Mouse (Mus musculus) neural tube, embryonic 14.5 days (tissue): ENCODE results near the gene G3bp2. TPM values are rescaled to one million over a fixed set of nuclear protein-coding genes. Genes with fewer than 3 reads are reported as not detected.

Experiments used
- ATAC-seq: fragments of 200-750 bp; cut with Nextera tagmentation; 2 replicates; pipeline ENCODE4 v1.8.0; 2017; ENCODE audit warnings: low read depth, mild to moderate bottlenecking, moderate TSS enrichment, moderate library complexity
- H3K27ac ChIP-seq: fragments of 300-500 bp; sonication (generic); 2 replicates; pipeline ENCODE4 v1.5.1; 2014; ENCODE audit warnings: low read depth, mild to moderate bottlenecking, control low read depth, low read length, moderate library complexity, mixed read lengths
- H3K27me3 ChIP-seq: fragments of 300-500 bp; sonication (generic); 2 replicates; pipeline ENCODE4 v1.6.1; 2014; ENCODE audit warnings: low read length; ENCODE audit not compliant: control insufficient read depth, insufficient read depth
- H3K36me3 ChIP-seq: fragments of 300-500 bp; sonication (generic); 2 replicates; pipeline ENCODE4 v1.6.1; 2014; ENCODE audit warnings: low read length, mixed read lengths; ENCODE audit not compliant: control insufficient read depth, insufficient read depth
- H3K4me1 ChIP-seq: fragments of 300-500 bp; sonication (generic); 2 replicates; pipeline ENCODE4 v1.6.1; 2014; ENCODE audit warnings: low read length; ENCODE audit not compliant: control insufficient read depth, insufficient read depth
- H3K4me2 ChIP-seq: fragments of 300-500 bp; sonication (generic); 2 replicates; pipeline ENCODE4 v1.6.1; 2014; ENCODE audit warnings: mild to moderate bottlenecking, low read depth, low read length, control low read depth
- H3K4me3 ChIP-seq: fragments of 300-500 bp; sonication (generic); 2 replicates; pipeline ENCODE4 v1.5.1; 2014; ENCODE audit warnings: low read depth, low read length, control low read depth, mixed read lengths
- H3K9ac ChIP-seq: fragments of 300-500 bp; sonication (generic); replicated peaks from 2 replicates; pipeline ENCODE4 v1.6.1; 2014; ENCODE audit warnings: low read depth, mild to moderate bottlenecking, control low read depth, low read length, mixed read lengths
- H3K9me3 ChIP-seq: fragments of 300-500 bp; sonication (generic); 2 replicates; pipeline ENCODE4 v1.6.1; 2016; ENCODE audit warnings: low read length; ENCODE audit not compliant: control insufficient read depth
- WGBS: fragments of 180-500 bp; shearing (Covaris S2); extraction: QIAGEN DNeasy Blood & Tissue Kit; methylation state at CpG from one replicate; pipeline ENCODE4 v1.1.7; 2014; 5-methylcytosine and 5-hydroxymethylcytosine counted together
- polyA plus RNA-seq: library from polyadenylated mRNA; unstranded; fragments of >200 nt; fragmentation: Nextera tagmentation; extraction: Ambion mirVana; gene quantifications from 2 replicates; pipeline ENCODE4 v1.2.1, GENCODE M21; 2014

The G3bp2 gene
- polyA plus RNA-seq, 1 experiment from 2014 or later, result 408 TPM

- ATAC-seq, result no peak
- H3K27ac ChIP-seq, result no peak overlapping the region
- no peaks in the 10 kb centered on the region for H3K4me1 ChIP-seq
- no peaks in the 10 kb centered on the region for H3K36me3 ChIP-seq
- 45% methylated on average over 15 of the region's 15 CpGs for WGBS
- no peak overlapping the region for H3K4me2 ChIP-seq
- no peak overlapping the region for H3K4me3 ChIP-seq
- no peaks in the 10 kb centered on the region for H3K27me3 ChIP-seq
- H3K9me3 ChIP-seq, result no peaks in the 10 kb centered on the region
- H3K9ac ChIP-seq, result no peak overlapping the region
Measured at GRCm38 (mm10) chr5:92093263-92094061, 9.9 kb upstream of the G3bp2 start.

GRCm38 (mm10) chr5:92087469-92087868, 4.0 kb upstream of the G3bp2 start:
- WGBS, result 92% methylated on average over 4 of the region's 4 CpGs
- H3K9me3 ChIP-seq, result no peaks in the 10 kb centered on the region
- ATAC-seq, result no peak
- no peak overlapping the region for H3K4me2 ChIP-seq
- H3K4me1 ChIP-seq, result no peaks in the 10 kb centered on the region
- no peaks in the 10 kb centered on the region for H3K27me3 ChIP-seq
- no peaks in the 10 kb centered on the region for H3K36me3 ChIP-seq
- no peak overlapping the region for H3K9ac ChIP-seq
- no peak overlapping the region for H3K27ac ChIP-seq
- no peak overlapping the region for H3K4me3 ChIP-seq

- no peak overlapping the region for H3K4me3 ChIP-seq
- H3K4me2 ChIP-seq, result no peak overlapping the region
- H3K27ac ChIP-seq, result no peak overlapping the region
- H3K27me3 ChIP-seq, result no peaks in the 10 kb centered on the region
- ATAC-seq, result no peak
- peaks cover 13% of the 10 kb centered on the region for H3K4me1 ChIP-seq
- no peaks in the 10 kb centered on the region for H3K9me3 ChIP-seq
- no peaks in the 10 kb centered on the region for H3K36me3 ChIP-seq
- WGBS, result 88% methylated on average over 7 of the region's 7 CpGs
- H3K9ac ChIP-seq, result no peak overlapping the region
Measured at GRCm38 (mm10) chr5:92085821-92086550, 2.5 kb upstream of the G3bp2 start.

- WGBS, result 80% methylated on average over 4 of the region's 4 CpGs
- Histone ChIP-seq H3K27me3 (no peaks in the 10 kb centered on the region), H3K9ac (no peak overlapping the region), H3K36me3 (no peaks in the 10 kb centered on the region), H3K4me1 (peaks cover 20% of the 10 kb centered on the region), H3K4me2 (no peak overlapping the region), H3K9me3 (no peaks in the 10 kb centered on the region), H3K4me3 (no peak overlapping the region), H3K27ac (no peak overlapping the region)
- no peak for ATAC-seq
Measured at GRCm38 (mm10) chr5:92085246-92085645, 1.7 kb upstream of the G3bp2 start.

- no peaks in the 10 kb centered on the region for H3K36me3 ChIP-seq
- peak overlapping the region; percentile 99 for H3K27ac ChIP-seq
- peak overlapping the region; percentile 66 for H3K4me2 ChIP-seq
- H3K27me3 ChIP-seq, result no peaks in the 10 kb centered on the region
- peak; percentile 80 for ATAC-seq
- peaks cover 26% of the 10 kb centered on the region for H3K4me1 ChIP-seq
- peak overlapping the region; percentile 95 for H3K9ac ChIP-seq
- H3K4me3 ChIP-seq, result peak overlapping the region; percentile 93
- WGBS, result under 1% methylated on average over 45 of the region's 55 CpGs
- H3K9me3 ChIP-seq, result no peaks in the 10 kb centered on the region
Measured at GRCm38 (mm10) chr5:92082821-92083401, 608 bp downstream of the G3bp2 start.

- Histone ChIP-seq H3K27ac (no peak overlapping the region), H3K27me3 (no peaks in the 10 kb centered on the region), H3K9me3 (no peaks in the 10 kb centered on the region), H3K4me2 (peak overlapping the region; percentile 66), H3K36me3 (no peaks in the 10 kb centered on the region), H3K4me1 (peaks cover 26% of the 10 kb centered on the region), H3K4me3 (peak overlapping the region; percentile 93; the same call in 1 of the 2 replicates), H3K9ac (0 out of 2 replicates have a peak overlapping the region, but pooled peaks have one; percentile 4)
- no peak for ATAC-seq
- 76% methylated on average over 3 of the region's 3 CpGs for WGBS
Measured at GRCm38 (mm10) chr5:92081326-92081725, 2.2 kb downstream of the G3bp2 start.

- Histone ChIP-seq H3K27ac (no peak overlapping the region), H3K4me2 (no peak overlapping the region), H3K27me3 (no peaks in the 10 kb centered on the region), H3K9me3 (no peaks in the 10 kb centered on the region), H3K4me1 (peaks cover 26% of the 10 kb centered on the region), H3K4me3 (no peak overlapping the region), H3K9ac (no peak overlapping the region), H3K36me3 (no peaks in the 10 kb centered on the region)
- WGBS, result 77% methylated on average over 1 of the region's 1 CpGs
- ATAC-seq, result no peak
Measured at GRCm38 (mm10) chr5:92080400-92080799, 3.1 kb downstream of the G3bp2 start.

- no peak for ATAC-seq
- Histone ChIP-seq H3K27me3 (no peaks in the 10 kb centered on the region), H3K9me3 (no peaks in the 10 kb centered on the region), H3K4me3 (no peak overlapping the region), H3K4me2 (no peak overlapping the region), H3K4me1 (peaks cover 26% of the 10 kb centered on the region), H3K27ac (no peak overlapping the region), H3K36me3 (no peaks in the 10 kb centered on the region), H3K9ac (no peak overlapping the region)
- 82% methylated on average over 1 of the region's 1 CpGs for WGBS
Measured at GRCm38 (mm10) chr5:92079304-92079703, 4.2 kb downstream of the G3bp2 start.

GRCm38 (mm10) chr5:92078751-92079150, 4.8 kb downstream of the G3bp2 start:
- Histone ChIP-seq H3K4me2 (no peak overlapping the region), H3K27ac (no peak overlapping the region), H3K4me1 (peaks cover 26% of the 10 kb centered on the region), H3K9ac (no peak overlapping the region), H3K27me3 (no peaks in the 10 kb centered on the region), H3K9me3 (no peaks in the 10 kb centered on the region), H3K4me3 (no peak overlapping the region), H3K36me3 (no peaks in the 10 kb centered on the region)
- no peak for ATAC-seq
